Mouse (Mus musculus): ENCODE results near the gene Pim1.

Gene Pim1

DNA sequence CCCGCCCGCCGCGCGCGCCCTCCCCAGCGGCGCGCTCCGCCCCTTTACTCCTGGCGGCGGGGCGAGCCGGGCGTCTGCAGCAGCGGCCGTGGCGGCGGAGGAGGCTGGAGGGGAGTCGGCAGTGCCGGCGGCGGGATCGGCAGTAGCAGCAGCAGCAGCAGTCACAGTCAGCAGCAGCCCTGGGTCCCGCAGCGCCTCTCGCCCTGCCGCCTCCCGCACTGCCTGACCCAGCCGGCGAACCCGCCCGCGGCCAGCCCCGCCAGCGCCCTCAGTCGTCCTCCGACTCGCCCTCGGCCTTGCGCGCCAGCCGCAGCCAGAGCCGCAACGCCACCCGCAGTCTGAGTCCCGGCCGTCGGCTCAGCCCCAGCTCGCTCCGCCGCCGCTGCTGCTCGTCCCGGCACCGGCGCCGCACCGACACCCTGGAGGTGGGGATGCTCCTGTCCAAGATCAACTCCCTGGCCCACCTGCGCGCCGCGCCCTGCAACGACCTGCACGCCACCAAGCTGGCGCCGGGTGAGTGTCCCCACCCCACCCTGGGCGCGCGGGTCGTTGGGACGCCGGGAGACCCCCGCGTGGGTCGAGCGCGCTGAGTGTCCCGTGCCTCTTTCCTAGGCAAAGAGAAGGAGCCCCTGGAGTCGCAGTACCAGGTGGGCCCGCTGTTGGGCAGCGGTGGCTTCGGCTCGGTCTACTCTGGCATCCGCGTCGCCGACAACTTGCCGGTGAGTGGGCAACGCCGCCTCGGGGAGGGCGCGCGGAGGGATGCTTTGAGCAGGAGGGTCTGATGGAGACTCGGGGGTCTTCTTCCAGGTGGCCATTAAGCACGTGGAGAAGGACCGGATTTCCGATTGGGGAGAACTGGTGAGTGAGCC is at the start of gene Pim1:
Gene Pim1 (plus strand): TSS at position 41 of the 869 bp plus-strand sequence.
- in situ Hi-C loops (cut with MboI, MseI): loop anchor here in 1 of 2 experiments (5.0 to 10.0 kb wide), 3 partner anchors 54 to 456 kb away; partner anchors contain the start of gene Srsf3

DNA sequence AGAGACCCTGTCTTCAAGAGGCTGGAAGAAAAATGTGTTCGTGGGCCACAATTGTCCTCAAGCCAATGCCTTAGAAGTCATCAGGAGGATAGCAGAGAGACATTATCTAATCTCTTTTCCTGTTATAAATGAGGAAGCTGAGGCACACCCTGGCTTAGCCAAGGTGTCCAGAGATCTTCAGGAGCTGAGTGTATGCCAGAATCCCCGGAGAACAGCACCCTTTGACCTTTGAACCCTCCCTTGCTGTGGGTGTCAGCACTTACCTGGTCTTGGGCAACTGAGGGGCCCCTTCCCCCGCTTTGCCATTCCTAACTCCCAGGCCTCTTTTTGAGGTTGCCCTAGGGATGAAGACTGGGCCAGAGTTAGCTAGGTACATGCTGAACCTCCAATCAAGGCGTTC is 49.0 kb upstream of the Pim1 start:
- in situ Hi-C loops (cut with MboI, MseI): loop anchor here in 1 of 2 experiments (10.0 to 25.0 kb wide), 2 partner anchors 787 to 1429 kb away; no protein-coding TSS in a partner anchor

DNA sequence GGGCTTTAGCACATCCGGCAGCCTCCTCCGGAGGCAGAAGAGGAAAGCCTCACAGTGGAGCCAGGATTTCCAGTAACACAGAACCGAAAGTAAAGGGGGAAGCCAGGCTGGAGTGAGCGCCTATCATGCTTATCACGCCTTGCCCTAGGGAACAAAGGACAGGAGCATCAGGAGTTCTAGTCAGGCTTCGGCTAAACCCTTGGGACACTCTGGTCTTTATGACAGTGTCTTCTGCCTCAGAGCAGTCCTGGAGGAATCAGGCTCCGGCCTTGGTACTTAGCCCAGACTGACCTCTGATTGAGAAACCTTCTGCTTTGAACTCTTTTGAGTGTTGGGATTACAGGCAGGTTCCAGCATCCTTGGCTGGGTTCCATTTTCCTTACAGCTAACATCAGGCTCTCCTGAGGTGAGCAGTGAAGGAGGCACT is 48.4 kb upstream of the Pim1 start:
- in situ Hi-C loops (cut with MboI, MseI): loop anchor here in 1 of 2 experiments (10.0 to 25.0 kb wide), 2 partner anchors 787 to 1430 kb away; no protein-coding TSS in a partner anchor

DNA sequence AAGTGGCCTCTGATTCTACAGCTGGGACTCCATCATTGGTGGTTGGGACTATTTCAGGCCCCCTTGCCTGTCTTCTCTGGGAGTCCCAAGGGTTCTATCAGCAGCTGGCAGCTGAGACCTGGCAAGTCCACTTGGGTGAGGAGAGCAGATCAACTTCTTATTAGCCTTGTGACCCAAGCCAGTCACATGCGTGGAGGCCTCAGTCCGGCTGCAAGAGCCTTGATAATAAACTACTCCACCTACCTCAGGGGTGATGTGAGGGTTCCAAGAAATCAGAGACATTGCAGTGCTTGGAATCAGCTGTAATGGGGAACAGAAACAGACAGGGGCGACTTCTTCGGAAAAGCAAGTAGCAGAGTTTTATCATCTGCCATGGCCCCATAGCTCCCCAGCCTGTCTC is 46.8 kb upstream of the Pim1 start:
- in situ Hi-C loops (cut with MboI, MseI): loop anchor here in 1 of 2 experiments (10.0 to 25.0 kb wide), 2 partner anchors 789 to 1431 kb away; no protein-coding TSS in a partner anchor

DNA sequence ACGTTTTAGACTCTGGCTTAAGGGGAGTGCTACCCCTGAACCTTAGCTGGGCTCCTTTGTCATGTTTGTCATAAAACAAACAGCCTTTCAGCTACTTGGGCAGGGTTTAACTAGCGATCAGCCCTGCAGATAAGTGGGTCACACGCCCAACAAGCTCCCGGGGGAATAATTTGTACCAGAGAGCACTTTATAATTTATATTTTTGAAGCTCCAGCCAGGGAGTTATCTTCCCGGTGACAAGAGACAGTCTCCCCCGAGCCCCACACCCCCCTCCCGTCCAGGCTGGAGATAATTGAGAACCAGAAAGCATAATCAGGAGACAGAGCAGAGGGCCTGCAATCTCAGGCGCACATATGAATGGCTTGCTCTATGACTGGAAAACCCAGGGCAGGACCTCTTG is 45.5 kb upstream of the Pim1 start:
- in situ Hi-C loops (cut with MboI, MseI): loop anchor here in 1 of 2 experiments (10.0 to 25.0 kb wide), 2 partner anchors 790 to 1433 kb away; no protein-coding TSS in a partner anchor

DNA sequence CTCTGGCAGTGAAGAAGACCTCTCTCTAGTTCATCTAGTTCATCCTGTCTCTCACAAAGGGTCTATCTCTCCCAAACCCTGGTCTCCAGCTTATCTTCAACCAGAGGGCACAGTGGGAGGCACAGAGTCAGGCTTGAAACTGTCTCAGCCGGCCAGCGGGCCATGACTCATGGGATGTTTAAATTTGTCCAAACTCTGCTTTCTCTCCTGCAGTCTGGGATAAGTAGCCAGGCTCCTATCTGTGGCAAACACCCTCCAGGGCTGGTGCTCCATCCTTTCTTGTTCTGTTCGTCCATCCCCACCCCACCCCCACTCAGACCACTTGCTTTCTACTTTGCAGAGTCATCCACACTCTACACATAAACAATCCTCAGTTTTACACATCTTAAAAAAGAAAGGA is 43.2 kb upstream of the Pim1 start:
- in situ Hi-C loops (cut with MboI, MseI): loop anchor here in 1 of 2 experiments (10.0 to 25.0 kb wide), 2 partner anchors 793 to 1435 kb away; no protein-coding TSS in a partner anchor

DNA sequence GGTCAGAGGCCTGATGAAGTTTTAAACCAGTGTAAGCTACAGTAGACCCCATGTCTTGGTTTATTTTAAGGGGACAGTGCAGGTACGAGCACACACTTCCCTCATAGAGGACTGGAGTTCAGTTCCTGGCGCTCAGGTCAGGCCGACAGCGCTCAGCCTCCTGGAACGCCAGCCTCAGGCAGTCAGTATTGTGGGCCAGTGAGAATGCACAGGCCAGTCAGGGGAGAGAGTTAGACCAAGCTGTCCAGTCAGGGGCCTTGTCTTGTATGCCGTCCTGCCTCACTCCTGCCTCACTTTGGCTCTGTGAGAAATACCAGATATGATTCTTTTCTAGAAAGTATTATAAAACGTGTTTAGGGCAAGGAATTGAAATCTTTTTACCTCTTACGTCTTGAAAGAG is 42.5 kb upstream of the Pim1 start:
- in situ Hi-C loops (cut with MboI, MseI): loop anchor here in 1 of 2 experiments (10.0 to 25.0 kb wide), 2 partner anchors 793 to 1436 kb away; no protein-coding TSS in a partner anchor

DNA sequence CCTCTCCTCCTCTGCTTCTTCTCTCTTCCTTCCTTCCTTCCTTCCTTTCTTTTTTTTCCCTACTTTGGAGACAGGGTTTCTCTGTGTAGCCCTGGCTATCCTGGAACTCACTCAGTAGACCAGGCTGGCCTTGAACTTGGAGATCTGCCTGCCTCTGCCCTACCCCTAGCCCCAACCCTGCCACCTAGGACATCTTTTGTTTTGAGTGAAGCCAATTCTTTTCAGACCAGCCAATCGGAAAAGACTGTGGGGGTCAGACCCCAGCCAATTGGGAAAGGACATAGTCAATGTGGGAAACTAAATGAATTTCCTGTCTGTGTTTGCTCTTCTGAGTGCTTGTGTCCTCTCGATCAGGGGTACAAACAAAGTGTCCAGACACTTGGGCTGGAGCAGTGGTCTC is 42.0 kb upstream of the Pim1 start:
- in situ Hi-C loops (cut with MboI, MseI): loop anchor here in 1 of 2 experiments (10.0 to 25.0 kb wide), 2 partner anchors 794 to 1436 kb away; no protein-coding TSS in a partner anchor

DNA sequence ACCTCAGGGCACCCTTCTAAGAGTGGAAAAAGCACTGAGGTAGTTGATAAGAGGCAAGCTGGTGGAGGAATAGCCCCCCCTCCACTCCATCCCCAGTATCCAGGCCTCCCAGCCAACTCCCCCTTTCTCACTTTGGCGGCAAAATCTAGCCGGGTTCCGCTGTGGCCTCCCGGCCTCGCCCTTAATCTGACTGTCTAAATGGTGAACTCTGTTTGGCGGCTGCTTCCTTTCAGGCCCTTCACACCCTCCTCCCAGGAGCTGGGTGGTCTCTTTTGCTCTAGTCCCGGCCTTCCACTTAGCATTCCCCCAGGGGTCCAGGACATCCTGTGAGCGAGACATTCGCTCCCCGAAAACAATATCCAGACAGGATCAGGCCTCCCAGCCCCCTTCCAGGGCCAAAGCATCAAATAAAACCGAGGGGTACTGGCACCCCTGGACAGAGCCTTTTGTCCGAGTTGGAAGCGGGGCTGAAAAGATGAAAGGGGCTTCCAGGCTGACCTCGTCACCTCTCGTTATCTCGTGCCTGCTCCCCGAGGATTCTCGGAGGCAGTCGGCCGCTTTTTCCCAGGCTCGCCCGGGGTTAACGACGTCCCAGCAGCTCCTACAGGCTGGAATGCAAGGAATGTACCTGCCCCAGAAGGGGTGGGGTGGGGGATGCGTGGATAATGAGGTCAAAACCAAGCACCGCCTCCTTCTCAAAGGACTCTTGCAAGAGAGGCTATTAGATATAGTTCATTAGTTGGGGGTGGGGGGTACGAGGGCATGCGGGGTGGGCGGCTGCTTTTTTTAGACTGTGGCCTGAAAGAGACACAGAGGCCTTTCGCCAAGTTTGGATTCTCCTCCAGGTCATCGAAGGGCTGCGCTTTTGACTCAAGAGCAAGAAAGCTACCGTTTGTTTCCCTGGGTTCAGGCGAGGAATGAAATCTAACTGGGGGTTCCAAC is 39.4 kb upstream of the Pim1 start:
- in situ Hi-C loops (cut with MboI, MseI): loop anchor here in 1 of 2 experiments (25.0 kb wide), 1 partner anchor 964 kb away; no protein-coding TSS in a partner anchor

DNA sequence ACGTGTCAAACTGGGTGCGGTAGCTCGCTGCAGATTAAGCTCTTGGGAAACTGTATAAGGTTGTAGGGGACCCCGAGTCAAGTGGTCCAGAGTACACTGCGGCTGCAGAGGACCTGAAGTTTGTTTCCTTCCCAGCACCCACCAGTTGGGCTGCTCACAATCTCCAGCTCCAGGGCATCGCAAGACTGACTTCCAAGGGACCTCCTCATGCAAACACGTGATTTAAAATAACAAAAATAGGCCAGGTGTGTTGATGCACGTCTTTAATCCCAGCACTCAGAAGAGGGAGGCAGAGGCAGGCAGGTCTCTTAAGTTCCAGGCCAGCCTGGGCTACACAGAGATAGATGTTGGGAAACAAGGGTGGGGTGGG is 38.7 kb upstream of the Pim1 start:
- in situ Hi-C loops (cut with MboI, MseI): loop anchor here in 1 of 2 experiments (25.0 kb wide), 1 partner anchor 965 kb away; no protein-coding TSS in a partner anchor

DNA sequence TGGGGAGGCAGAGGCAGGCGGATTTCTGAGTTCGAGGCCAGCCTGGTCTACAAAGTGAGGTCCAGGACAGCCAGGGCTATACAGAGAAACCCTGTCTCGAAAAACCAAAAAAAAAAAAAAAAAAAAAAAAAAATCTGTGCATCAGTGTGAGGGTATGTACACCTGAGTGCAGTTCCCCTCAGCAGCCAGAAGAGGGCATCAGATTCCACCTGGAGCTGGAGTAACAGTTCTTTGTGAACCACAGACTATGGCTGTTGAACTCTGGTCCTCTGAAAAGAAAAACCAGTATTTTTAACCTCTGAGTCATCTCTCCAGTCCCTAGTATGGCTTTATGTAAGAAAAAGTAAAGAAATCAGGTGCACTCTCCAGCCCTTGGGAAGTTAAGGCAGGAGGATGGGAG is 36.4 kb upstream of the Pim1 start:
- in situ Hi-C loops (cut with MboI, MseI): loop anchor here in 1 of 2 experiments (25.0 kb wide), 1 partner anchor 967 kb away; no protein-coding TSS in a partner anchor

DNA sequence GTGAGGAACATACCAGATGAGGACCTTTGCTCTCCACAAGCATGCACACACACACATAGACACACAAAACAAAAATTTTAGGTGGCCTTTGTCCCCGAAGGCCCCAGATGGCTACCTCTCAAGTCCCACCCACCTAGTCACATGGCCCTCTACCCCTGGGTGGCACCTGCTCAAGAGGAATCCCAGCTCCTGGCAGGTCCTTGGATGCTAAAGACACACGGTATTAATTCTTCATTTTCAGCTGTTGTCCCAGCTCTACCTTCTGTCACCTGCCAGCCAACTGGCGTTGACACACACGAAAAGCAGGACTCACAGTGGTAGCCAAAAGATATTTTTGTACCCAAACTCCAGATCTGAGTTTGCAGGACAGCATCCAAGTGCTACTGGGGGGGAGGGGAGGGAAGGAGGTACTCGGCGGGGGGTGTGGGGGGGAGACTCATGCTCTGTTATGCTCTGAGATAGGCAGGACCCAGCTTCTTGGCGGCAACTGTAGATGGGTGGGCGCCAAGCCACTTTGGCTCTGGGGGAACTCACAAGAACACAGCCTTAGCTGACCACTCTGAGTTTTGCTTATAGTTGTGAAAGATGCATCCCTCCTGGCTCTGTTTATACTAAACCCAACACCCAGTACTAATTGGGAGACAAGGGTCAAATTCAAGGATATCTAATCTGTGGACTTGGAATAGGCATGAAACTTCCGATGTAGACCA is 35.0 kb upstream of the Pim1 start:
- in situ Hi-C loops (cut with MboI, MseI): loop anchor here in 1 of 2 experiments (25.0 kb wide), 1 partner anchor 968 kb away; no protein-coding TSS in a partner anchor

DNA sequence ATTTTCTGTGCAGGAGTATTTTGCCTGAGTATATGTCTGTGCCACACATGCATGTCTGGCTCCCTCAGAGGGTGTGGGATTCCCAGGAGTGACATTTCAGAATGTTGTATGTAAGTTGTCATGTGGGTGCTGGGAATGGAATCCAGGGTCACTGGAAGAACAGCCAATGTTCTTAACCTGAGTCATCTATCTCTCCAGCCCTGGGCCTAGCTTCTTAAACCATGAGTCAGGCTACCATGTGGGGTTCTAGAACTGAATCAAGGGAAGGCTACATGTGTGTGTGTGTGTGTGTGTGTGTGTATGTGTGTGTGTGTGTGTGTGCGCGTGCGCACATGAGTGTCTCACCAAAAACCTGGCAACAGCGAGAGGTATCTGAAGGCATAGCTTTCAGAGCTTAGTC is 34.1 kb upstream of the Pim1 start:
- in situ Hi-C loops (cut with MboI, MseI): loop anchor here in 1 of 2 experiments (25.0 kb wide), 1 partner anchor 969 kb away; no protein-coding TSS in a partner anchor

DNA sequence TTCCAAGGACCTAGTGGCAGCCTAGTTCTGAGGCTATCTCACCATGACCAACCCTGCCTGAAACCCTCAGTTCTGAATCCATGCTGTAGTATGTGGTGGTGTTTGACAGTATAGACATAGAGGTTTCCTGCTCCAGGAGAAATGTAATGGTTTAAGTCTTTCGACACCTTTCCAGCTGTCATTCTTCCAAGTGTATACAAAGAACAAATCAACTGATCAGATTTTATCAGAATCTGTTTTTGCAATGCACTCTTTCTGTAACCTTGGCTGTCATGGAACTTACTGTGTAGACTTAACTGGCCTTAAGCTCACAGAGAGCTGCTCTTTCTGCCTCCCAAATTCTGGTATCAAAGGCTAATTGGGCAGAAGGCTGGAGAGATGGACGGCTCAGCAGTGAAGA is 33.6 kb upstream of the Pim1 start:
- in situ Hi-C loops (cut with MboI, MseI): loop anchor here in 1 of 2 experiments (25.0 kb wide), 1 partner anchor 970 kb away; no protein-coding TSS in a partner anchor

DNA sequence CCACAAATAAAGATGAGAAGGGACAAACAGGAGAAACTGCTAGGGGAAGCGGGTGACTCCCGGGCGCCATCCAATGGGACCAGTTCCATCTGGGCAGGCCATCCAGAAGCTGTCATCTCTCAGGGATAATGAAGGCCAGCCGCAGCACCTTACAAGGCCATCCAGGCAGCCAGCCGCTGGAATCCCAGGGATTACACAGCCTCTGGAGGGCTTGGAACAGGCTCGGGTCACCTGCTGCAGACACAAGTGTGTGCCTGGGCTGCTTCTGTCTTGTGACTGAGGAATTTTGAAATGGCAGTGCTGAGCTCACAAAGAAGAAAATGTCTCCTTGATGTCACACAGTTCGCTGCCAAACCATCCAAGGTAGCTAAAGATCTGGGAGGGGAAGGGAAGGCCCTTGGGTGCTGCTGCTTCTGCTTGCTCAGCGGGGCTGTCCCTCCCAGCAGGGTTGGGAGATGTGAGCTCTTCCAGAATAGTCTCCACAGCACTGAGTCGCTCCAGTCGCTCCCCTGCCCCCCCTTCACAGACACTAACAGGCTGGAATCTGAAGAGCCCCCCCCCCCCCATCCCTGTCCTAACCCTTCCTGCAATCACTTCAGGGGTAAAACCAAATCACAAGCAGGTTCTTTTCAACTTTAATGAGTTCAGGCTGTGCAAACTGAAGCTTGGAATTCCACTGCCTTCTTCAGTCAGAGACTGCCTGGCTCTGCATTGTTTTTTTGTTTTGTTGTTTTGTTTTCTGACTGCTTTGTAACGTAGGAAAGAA is 32.6 kb upstream of the Pim1 start:
- in situ Hi-C loops (cut with MboI, MseI): loop anchor here in 1 of 2 experiments (25.0 kb wide), 1 partner anchor 971 kb away; no protein-coding TSS in a partner anchor

DNA sequence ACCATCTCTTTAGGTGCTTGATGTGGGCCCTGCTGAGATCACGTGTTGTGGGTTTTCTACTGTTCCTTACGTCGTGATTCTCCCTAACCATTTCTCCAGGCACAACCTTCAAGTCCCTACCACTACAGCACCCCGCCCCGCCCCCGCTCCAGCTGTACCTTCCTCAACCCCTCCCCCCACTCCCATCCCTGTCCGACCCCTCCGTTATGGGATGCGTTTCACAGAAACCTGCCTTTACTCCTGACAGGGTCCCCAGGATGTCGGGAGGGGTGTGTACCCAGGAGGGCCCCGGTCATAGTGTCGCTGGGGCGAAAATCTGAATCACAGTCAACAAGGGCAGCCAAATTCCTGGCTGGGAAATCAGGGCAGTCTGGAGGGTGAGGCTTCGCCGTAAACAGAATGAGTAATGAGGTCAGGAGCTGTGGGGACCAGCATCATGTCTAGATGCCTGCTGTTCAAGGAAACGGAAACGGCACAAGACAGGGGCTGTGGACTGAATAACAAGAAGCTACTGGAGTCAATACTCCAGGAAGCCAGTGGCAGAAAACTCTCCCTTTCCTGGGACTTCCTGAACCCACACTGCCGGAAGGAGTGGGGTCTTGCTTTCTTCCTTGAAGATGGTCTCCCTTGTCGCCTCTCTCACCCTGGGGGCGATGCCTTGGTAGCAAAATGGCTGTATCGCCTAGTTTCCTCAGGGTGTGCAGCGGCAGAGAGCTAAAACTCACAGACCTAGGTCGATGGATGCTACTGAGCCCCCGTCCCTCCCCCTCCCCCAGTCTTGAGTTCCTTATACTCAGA is 31.0 kb upstream of the Pim1 start:
- in situ Hi-C loops (cut with MboI, MseI): loop anchor here in 1 of 2 experiments (25.0 kb wide), 1 partner anchor 972 kb away; no protein-coding TSS in a partner anchor

DNA sequence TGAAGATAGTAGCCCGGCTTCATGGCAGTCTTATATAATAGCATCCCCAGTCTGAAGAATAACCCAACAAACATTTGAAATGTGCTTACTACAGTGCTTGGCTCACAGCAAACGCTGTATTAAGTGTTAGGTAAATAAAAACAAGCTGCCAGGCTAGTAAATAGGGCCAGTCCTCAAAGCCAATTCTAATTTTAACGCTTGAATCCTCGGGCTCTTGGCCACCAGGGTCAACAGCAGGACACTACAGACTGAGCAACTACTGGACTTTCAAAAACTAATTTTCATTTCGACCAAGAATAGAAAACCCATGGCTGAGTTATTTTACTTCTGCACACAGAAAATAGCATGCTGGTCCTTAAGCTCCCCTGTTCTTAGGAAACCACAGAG is 30.4 kb upstream of the Pim1 start:
- in situ Hi-C loops (cut with MboI, MseI): loop anchor here in 1 of 2 experiments (25.0 kb wide), 1 partner anchor 973 kb away; no protein-coding TSS in a partner anchor

DNA sequence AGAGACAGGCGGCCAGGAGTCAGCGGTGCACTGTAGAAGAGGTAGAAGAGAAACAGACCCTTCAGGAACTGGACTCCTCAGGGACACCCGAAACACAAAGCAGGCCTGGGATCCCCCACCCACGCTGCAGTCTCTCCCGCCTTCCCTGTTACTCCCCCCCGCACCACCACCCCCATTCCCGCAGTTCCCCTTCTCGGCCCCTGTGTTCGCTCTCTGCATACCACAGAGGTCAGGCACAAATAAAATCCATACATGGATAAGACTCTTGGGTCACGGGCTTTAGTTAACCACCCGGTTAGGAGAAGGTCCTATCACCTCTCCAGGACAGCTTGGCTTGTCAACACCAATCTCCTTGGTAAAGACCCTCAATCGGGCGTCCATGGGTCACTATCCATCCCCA is 26.9 kb upstream of the Pim1 start:
- in situ Hi-C loops (cut with MboI, MseI): loop anchor here in 1 of 2 experiments (25.0 kb wide), 1 partner anchor 976 kb away; no protein-coding TSS in a partner anchor

Measured in T-helper 17 cell (primary cell).